Mouse (Mus musculus): ENCODE data around the gene Enthd1.
"Not testable (repeated sequence)": the region's sequence is repeated elsewhere in the genome, so short reads cannot be mapped to it uniquely, and the experiment has no call there.

Enthd1 gene

GRCm38 (mm10) chr15:80538075-80538474, 26.9 kb downstream of the Enthd1 start:
- DNase-seq (ENCODE audit: low spot score in 2 of 2), result no peak

GRCm38 (mm10) chr15:80536051-80536450, 28.9 kb downstream of the Enthd1 start:
- no peak for DNase-seq (ENCODE audit: low spot score in 2 of 2)

GRCm38 (mm10) chr15:80533274-80533673, 31.7 kb downstream of the Enthd1 start:
- no peak for DNase-seq (ENCODE audit: low spot score in 2 of 2)

GRCm38 (mm10) chr15:80532281-80533072, 32.5 kb downstream of the Enthd1 start:
- no peak for DNase-seq (ENCODE audit: low spot score in 2 of 2)

GRCm38 (mm10) chr15:80531026-80531425, 33.9 kb downstream of the Enthd1 start:
- no peak for DNase-seq (ENCODE audit: low spot score in 2 of 2)

- DNase-seq (ENCODE audit: low spot score in 2 of 2), result no peak
Measured at GRCm38 (mm10) chr15:80529955-80530869, 34.7 kb downstream of the Enthd1 start.

- peak in 1 of 2 experiments; percentile 13 for DNase-seq (ENCODE audit: low spot score in 2 of 2)
Measured at GRCm38 (mm10) chr15:80521661-80522388, 43.1 kb downstream of the Enthd1 start.

GRCm38 (mm10) chr15:80519931-80520330, 45.0 kb downstream of the Enthd1 start:
- no peak for DNase-seq (ENCODE audit: low spot score in 2 of 2)

- DNase-seq (ENCODE audit: low spot score in 2 of 2), result no peak
Measured at GRCm38 (mm10) chr15:80518567-80519223, 46.3 kb downstream of the Enthd1 start.

GRCm38 (mm10) chr15:80517996-80518395, 47.0 kb downstream of the Enthd1 start:
- no peak for DNase-seq (ENCODE audit: low spot score in 2 of 2)

- DNase-seq (ENCODE audit: low spot score in 2 of 2), result no peak
Measured at GRCm38 (mm10) chr15:80516525-80516924, 48.4 kb downstream of the Enthd1 start.

GRCm38 (mm10) chr15:80505086-80505485, 59.9 kb downstream of the Enthd1 start:
- no peak for DNase-seq (ENCODE audit: low spot score in 2 of 2)

GRCm38 (mm10) chr15:80503155-80503554, 61.8 kb downstream of the Enthd1 start:
- DNase-seq (ENCODE audit: low spot score in 2 of 2), result not testable (repeated sequence)

- DNase-seq (ENCODE audit: low spot score in 2 of 2), result no peak
Measured at GRCm38 (mm10) chr15:80502741-80503140, 62.2 kb downstream of the Enthd1 start.

GRCm38 (mm10) chr15:80501106-80502096, 63.6 kb downstream of the Enthd1 start:
- DNase-seq (ENCODE audit: low spot score in 2 of 2), result no peak

GRCm38 (mm10) chr15:80500426-80500825, 64.5 kb downstream of the Enthd1 start:
- no peak for DNase-seq (ENCODE audit: low spot score in 2 of 2)

- peak; percentile 14 to 37 for DNase-seq (ENCODE audit: low spot score in 2 of 2)
Measured at GRCm38 (mm10) chr15:80497733-80498132, 67.2 kb downstream of the Enthd1 start.

GRCm38 (mm10) chr15:80491505-80491904, 73.5 kb downstream of the Enthd1 start:
- no peak for DNase-seq (ENCODE audit: low spot score in 2 of 2)

- no peak for DNase-seq (ENCODE audit: low spot score in 2 of 2)
Measured at GRCm38 (mm10) chr15:80490151-80490550, 74.8 kb downstream of the Enthd1 start.

- no peak for DNase-seq (ENCODE audit: low spot score in 2 of 2)
Measured at GRCm38 (mm10) chr15:80488658-80489057, 76.3 kb downstream of the Enthd1 start.
